Mouse (Mus musculus) embryo, embryonic 11 days (tissue): ENCODE results near the gene Kndc1.

ENCODE experiments used
- DNase-seq: peaks from one replicate; pipeline ENCODE4 v3.0.0-alpha.2; 2015

Gene Kndc1

DNA sequence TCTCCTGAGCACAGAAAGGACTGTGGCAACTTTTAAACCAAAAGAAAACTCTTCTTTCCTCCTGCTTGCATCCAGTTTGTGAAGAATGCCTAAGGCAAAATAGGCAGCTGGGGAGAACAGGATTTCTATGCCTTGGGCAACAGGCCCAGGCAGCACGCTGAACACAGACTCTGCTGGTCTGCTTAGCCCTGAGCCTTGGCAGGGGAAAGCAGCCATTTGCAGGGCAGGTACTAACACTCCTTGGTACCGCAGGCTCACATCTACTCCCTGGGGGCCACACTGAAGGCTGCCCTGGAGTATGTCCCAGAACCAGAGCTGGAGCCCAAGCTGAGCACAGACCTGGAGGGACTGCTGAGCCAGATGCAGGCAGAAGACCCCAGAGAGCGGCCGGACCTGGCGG is 13.7 kb downstream of the Kndc1 start:
- DNase-seq = no peak

DNA sequence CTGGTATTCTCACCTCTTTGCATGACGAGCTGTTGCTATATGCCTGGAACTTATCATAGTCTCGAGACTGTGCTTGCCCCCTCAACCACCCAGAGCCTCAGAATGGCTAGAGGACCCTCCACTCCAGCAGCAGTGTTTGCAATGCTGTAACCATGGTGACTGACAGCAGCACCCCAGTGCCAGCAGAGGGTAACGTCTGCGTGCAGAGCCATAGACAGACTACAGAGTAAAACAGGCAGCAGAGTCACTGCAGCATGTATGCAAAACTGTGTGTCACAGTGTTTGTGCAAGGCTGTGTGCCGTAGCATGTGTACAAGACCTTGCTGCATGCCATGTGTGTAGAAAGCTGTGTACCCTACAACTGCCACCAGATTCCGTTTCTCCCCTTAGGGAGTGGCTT is 15.0 kb downstream of the Kndc1 start:
- no peak for DNase-seq

DNA sequence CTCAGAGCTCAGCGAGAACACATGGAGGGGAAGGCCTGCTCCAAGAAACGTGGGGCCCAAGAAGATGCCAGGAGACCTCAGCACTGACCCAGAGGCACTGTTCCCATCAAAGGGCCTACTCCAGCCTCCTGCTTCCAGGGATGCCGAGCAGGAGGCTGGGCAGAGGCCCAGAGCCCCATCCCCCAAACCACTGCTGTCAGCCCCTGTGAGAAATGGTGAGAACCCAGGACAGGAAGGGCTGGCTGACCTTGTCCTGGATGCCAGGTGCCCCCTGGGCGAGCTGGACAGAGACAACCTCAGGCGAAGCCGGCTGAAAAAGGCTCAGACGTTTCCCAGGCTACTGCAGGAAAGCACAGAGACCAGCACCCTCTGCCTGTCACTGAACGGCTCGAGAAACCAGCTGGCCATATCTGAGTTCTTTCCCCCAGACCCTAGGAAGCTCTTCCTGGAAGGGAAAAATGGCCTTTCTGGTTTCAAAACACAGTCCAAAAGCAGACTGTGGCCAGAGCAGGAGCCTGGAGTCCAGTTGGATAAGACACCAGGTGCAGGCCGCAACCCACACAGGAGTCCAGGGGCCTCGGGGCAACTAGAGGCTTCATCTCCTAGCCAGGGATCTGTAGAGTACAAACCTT is 15.8 kb downstream of the Kndc1 start:
- no peak for DNase-seq

DNA sequence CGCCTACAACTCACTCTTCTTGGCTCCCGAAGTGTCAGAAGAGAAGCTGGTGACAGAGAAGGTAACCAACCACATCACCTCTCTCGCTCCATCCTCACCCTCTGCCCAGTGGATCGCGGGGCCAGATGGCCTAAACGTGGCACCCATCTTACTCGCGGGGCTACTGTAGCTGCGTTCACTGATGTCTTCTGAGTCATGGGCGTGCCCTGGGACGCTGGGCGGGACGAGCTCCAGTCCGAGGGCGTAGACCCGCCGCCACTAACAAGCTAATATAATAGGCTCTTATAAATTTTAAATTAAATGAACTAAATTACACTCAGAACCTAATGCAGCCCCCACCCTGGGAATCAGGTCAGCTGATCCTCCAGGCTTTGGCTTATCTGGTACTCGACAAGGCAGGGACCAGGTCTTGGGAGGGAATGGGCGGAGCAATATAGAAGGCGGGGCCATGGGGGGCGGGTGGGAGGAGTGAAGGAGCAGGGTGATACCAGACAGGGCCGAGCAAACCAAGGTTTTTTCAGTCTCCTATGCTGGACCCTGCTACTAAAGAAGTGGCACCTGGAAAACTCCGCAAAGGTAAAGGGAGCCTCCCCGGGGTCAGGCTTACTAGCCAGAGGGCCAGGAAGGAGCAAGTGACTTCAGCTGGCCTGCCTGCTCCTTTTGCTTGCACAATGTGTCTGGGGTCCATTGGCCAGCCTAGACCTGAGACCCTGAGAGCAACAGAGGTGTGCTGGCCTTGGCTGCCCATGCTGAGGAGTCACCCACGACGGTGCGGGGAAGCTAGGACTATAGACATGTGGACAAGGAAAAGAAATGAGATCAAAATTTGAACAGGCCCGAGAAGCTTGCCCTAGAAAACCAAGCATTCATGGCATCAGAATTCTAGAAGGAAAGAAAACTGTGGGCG is 19.9 kb downstream of the Kndc1 start:
- peak; percentile 54 for DNase-seq

DNA sequence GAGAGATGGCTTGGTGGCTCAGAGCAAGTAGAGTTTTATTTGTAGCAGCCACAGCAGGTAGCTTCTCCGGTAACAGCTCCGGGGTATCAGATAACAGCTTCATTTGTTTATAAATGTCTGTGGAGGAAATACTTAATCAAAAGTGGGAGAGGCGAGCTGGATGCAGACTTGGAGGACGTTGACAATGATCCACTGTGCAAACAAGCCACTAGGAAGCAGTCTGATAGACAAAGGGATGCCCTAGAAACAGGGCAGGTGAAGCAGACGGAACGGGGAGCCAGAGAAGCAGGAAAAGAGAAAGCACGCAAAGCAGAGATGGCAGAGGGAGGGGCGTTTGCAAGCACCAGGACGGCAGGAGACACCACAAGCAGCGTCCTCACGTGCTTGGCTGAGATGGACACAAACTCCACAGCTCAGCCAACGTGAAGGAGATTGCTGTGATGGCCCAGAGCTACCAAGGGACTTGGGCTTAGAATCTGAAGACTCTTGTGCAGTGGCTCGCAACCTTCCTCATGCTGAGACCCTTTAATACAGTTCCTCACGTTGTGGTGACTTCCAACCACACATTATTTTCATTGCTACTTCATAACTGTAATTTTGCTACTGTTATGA is 21.3 kb downstream of the Kndc1 start:
- no peak for DNase-seq

DNA sequence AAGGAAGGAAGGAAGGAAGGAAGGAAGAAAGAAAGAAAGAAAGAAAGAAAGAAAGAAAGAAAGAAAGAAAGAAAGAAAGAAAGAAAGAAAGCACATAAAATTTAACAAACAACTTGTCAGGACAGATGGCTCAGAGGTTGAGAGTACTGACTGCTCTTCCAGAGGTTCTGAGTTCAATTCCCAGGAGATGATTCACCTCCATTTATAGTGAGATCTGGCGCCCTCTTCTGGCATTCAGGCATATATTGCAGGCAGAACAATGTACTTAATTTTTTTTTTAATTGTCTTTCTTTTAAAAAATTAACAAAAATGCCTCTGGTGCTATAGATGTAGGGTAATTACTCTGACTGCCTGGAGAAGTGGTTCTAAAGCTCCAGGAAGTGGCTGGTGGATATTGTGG is 21.8 kb downstream of the Kndc1 start:
- DNase-seq = peak; percentile 56

DNA sequence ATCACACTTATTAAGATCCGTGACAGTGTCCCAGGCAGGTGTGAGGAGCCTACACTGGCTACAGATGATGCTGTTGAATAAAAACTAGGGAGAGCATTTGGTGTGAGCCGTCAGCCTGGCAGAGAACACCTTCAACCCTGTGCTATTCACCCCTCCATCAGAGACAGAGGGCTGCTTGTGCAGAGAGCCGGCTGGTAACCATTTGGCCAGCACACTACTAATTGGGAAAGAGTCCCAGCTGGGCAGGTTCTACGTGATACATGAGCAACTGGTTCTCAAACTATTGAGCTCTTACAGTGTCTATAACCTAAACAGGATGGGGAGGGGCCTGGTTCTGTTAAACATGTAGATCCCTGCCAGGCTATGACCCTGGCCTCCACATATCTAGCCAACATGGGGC is 23.8 kb downstream of the Kndc1 start:
- DNase-seq = no peak

DNA sequence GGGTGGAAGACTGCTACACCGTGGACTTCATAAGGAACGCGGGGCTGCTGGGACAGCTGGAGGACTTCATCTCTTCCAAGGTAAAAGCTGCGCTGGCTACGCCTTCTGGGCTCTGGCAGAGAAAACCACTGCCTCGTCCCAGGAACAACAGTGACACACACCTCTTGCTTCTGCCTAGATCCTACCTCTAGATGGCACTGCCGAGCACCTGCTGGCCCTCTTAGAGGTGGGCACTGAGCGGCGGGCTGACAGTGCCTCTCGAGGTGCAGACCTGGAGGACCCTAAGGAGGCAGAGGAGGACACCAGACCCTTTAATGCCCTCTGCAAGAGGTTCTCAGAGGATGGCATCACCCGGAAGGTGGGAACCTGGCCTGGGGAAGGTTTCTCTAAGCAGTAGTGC is 36.2 kb downstream of the Kndc1 start:
- peak; percentile 75 for DNase-seq

DNA sequence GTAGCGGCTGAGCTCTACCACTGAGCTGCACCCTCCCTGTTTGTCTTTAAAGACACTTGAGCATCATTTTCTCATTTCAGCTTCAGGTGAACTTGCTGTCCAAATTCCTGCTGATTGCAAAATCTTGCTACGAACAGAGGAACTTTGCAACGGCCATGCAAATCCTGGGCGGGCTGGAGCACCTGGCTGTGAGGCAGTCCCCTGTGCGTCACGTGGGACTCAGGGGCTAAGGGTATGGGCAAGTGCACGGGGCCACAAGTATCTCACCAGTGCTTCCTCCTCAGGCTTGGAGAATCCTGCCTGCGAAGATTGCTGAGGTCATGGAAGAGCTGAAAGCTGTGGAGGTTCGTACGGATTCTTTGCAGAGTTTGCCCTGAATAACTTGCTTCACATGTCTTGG is 42.2 kb downstream of the Kndc1 start:
- no peak for DNase-seq

DNA sequence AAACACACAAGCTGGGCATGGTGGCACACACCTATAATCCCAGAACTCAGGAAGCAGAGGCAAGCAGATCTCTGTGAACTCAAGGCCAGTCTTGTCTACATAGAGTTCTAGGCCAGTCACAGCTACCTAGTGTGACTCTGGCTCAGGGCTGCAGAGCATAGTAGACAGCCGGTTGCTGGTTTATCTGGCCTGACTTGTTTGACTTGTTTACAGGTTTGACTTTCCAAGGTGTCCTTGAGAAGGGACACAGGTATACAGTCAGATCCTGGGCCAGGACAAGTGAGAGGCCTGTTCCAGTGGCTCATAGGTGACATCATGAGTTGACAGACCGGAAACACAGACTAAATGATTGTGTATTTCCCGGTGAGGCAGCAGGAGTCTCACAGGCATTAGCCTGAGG is 42.6 kb downstream of the Kndc1 start:
- no peak for DNase-seq

DNA sequence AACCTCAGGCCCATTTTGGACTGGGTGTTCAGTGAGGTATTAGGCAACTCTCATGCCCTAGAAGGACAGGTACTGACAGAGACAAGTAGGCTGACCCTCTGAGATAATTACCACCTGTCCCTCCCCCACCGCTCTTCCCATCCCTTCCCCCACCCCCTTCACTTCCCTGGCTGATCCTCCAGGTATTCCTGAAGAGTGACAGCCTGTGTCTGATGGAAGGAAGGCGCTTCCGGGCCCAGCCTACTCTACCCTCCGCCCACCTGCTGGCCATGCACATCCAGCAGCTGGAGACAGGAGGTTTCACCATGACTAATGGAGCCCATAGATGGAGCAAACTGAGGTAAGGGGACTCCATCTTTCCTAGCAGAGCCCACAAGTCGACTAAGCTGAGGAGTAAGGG is 43.3 kb downstream of the Kndc1 start:
- no peak for DNase-seq

DNA sequence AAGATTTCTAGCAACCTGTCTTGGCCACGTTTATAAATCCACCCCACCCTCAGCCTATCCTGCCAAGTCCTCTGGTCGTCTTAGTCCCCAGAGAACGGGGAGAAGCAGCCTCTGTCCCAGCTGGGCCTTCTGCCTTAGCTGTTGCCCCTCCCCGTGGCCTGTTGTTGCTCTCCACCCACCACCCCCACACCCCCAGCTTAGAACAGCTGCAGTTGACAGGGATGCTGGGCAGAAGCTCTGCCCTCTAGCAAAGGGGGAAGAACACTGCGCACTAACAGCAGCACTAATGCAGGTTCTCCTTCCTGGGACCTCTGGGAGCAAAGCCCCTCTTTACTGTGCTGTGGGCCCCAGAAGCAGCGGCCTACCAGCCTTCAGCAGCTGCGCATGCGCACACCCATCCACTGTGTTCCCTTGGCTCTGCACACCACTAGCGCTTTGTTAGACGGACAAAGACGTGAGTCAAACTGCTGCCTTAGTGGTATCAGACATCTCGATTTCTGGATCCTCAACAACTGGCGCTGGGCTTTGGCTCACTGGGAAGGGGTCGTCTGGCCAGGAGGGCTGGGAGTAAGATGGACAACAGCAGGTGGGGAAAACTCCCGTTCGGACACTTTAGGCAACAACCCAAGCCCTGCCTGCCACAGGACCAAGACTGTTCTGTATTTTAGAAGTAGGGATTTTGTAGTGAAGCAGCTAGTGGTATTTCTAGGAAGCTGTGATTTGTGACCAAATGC is 46.1 kb downstream of the Kndc1 start:
- DNase-seq = no peak

DNA sequence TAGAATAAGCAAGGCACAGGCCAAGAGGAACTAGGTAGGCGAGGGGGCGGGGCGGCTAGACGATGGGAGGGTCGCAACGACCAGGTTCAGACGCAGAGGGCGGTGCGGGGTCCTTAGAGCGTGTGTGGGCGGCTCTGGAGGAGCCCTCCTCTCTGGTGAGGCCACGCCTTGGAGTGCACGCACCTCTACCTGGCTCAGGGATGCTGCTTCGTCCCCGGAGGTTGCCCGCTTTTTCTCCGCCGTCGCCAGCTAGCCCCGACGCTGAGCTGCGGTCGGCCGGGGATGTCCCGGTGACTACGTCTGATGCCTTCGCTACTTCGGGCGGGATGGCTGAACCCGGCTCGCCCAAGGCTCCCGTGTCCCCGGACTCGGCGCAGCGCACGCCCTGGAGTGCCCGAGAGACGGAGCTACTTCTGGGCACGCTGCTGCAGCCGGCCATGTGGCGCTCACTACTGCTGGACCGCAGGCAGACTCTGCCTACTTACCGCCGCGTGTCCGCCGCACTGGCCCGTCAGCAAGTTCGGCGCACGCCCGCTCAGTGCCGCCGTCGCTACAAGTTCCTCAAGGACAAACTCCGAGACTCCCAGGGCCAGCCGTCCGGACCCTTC is 49.3 kb downstream of the Kndc1 start, which contains the start of gene Utf1:
Gene Utf1 (plus strand): TSS at position 116 of the 608 bp plus-strand sequence.
- DNase-seq = peak; percentile 55

DNA sequence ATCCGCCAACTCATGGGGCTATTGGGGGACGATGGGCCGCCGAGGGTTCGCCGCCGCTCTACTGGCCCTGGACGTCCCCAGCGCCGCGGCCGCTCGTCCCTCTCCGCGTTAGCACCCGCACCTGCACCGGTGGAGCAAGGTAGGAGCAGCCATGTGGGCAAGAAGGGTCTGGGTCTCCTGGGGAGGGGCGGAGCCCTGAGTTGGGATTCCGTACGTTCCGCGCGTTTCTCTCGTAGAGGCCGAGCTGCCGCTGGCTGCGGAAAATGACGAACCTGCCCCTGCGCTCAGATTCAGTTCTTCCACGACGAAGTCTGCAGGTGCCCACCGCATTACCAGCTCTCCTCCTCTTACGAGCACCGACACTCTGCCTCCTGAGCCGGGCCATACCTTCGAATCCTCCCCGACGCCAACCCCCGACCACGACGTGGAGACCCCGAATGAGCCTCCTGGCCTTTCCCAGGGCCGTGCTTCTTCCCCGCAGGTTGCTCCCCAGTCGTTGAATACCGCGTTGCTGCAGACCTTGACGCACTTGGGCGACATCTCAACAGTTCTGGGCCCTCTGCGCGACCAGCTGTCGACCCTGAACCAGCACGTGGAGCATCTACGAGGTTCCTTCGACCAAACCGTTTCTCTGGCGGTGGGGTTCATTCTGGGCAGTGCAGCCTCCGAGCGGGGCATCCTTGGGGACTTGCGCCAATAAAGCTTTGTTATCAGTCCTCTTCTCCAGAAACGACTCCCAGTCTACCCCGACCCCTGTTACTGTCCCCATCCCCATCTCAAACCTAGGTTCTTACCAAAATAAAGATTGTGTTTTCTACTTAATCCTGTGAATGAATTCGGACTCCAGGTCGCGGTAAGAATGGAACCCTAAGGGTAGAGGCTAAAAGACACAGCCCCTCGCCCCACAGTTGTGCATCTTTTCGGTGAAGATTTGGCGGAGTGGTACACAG is 50.1 kb downstream of the Kndc1 start:
- DNase-seq = peak; percentile 32

DNA sequence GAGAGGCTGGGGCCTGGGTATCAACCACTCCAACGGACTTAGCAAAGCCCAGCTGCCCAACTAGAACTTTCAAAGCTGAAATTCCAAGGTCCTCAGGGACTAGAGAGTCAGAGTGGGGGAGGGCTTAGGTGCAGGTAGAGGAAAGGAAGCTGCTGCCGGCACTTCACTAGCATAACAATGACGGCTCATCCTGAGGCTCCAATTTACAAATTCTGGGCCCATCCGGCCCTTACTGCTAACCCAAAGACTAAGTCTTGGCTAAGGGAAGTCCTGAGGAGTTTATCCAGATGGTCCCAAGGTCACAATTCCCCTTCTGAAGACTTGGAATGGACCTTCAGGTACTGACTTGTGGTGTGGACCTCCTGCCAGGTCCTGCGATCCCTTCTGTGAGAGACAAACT is 51.0 kb downstream of the Kndc1 start:
- DNase-seq = no peak

DNA sequence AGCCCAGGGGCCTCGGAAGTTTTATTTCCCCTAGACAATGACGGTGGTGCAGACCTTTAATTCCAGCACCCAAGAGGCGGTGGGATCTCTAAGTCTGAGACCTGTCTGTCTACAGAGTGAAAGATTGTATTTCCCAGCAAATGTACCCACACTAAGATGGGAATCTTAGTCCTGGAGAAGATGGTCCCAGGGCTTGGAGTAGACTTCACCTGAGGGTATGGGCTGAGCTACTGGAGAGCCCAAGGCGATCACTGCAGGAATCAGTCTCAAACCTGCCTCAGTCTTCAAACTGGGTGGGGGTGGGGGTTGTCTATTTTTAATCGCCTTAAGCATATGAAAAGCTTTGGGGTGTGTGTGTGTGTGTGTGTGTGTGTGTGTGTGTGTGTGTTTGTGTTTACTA is 51.5 kb downstream of the Kndc1 start:
- DNase-seq = no peak

DNA sequence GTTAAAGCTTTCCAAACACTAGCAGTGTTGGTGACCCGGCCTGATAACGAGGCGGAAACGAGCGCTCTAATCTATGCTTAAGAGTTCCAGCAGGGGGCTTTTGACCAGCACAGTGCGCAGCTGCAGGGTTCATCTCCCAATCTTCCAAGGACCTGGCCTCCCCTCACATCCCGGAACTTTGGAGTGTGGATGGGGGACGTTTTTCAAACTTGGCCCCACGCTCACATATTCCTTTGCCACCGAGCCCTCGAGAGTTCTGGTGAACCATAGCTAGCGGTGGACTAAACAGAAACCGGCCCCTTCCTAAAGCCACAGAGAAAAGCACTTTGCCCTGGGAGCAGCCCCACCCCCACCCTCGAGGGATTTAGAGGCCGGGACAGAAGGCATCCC is 55.4 kb downstream of the Kndc1 start:
- DNase-seq = peak; percentile 88

DNA sequence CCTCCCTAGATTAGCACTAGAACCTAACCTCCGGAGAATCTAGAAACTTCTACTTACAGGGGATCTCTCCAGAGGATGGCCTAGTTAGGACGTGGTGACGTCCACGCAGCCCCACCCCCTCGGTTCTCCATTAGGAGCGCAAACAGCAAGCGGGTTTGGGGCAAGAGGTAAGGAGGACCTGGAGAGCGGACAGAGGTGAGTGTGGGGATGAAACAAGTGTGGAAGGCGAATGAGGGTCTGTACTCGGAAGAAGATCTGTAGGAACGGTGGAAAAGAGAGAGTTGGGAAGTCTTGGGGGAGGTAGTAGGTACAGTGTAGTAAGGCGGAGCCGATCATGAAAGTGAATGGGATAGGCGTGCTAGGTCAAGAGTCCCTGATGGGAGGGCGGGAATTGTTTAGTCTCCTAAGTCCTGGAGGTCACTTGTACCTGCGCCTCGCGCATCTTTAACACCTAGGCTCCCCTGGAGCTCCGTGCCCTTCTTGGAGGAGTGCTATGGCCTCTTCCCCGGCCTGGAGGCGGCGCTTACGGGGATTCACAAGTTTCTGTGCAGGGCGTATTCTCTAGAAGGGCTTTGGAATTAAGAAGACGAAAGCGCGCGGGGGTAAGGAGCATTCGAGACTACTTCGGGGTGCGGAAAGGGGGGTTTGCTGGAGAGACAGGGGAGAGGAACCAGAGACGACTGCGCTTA is 55.9 kb downstream of the Kndc1 start:
- DNase-seq = peak; percentile 75

DNA sequence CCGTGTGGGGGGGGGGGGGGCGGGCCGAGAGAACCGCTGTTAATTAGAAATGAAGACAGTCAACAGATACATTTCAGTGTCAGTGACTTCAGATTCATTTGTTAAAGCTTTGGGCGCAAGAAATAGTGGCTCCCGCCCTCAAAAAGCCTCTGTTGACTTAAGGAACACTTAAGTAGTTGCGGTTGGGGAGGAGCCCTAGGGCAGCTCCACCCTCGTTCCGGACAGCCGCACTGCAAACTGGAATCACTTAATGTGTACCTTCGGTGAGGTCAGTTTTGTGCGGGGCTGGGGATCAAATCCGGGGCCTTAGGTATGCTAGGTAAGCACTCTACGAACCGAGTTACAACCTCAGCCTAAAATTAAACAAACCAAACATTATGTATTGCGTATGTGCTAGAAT is 56.6 kb downstream of the Kndc1 start:
- DNase-seq = peak; percentile 55

DNA sequence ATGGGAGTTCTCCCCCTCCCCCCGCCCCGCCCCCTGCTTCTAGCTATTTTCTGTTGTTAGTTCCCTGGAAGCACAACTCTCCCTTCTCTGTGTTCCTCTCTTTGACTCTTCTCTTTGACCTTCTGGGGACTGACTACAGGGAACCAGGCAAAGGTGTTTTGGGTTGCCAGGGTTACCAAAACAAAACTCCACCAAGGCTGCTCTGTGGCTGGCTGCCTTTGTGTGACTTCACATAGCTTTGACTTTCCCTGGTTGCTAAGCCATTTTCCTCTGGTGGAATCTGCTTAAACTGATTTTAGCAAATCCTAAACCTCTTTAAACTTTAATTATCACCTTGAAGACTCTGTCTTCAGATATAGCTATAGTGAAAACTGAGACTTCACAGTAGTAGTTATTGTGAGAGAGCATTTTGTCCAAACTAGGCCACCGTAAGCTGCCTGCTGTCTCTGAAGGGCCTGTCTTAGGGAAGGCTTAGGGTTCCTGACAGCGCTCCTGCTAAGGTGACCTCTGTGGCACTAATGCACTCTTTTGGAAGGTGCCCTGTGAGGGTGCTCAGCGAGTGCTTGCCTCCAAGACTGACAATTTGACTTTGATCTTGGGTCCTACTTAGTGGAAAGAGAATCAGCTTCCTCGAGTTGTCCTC is 57.6 kb downstream of the Kndc1 start:
- no peak for DNase-seq

DNA sequence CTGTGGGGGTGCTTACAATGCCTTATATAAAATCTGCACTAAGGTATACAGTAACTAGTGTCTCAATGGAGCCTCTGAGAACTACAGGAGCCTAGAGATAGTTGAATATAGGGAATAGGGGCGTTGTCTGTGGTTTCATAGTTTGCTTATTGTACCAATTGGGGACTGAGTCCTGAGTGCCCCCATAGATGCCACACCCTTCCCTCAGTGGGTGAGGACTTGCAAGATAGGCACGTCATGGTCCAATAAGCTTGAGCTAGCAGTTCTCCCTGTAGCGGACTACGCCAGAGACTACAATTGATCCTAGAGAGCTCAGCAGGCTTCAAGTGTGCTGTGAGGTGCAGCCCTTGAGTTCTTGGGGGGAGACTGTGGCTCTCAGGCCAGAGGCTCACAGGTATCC is 61.0 kb downstream of the Kndc1 start:
- no peak for DNase-seq
